Mouse (Mus musculus) neural tube, embryonic 14.5 days (tissue): ENCODE measurements around the gene Enpp1. TPM values are rescaled to one million over a fixed set of nuclear protein-coding genes. Genes with fewer than 3 reads are reported as not detected.
A peak's percentile ranks its signal among the peaks of the same experiment; 100 is the strongest.

Source experiments
- ATAC-seq: fragments of 200-750 bp; cut with Nextera tagmentation; 2 replicates; pipeline ENCODE4 v1.8.0; 2017; ENCODE audit warnings: low read depth, mild to moderate bottlenecking, moderate TSS enrichment, moderate library complexity
- H3K27ac ChIP-seq: fragments of 300-500 bp; sonication (generic); 2 replicates; pipeline ENCODE4 v1.5.1; 2014; ENCODE audit warnings: low read depth, mild to moderate bottlenecking, control low read depth, low read length, moderate library complexity, mixed read lengths
- H3K27me3 ChIP-seq: fragments of 300-500 bp; sonication (generic); 2 replicates; pipeline ENCODE4 v1.6.1; 2014; ENCODE audit warnings: low read length; ENCODE audit not compliant: control insufficient read depth, insufficient read depth
- H3K36me3 ChIP-seq: fragments of 300-500 bp; sonication (generic); 2 replicates; pipeline ENCODE4 v1.6.1; 2014; ENCODE audit warnings: low read length, mixed read lengths; ENCODE audit not compliant: control insufficient read depth, insufficient read depth
- H3K4me1 ChIP-seq: fragments of 300-500 bp; sonication (generic); 2 replicates; pipeline ENCODE4 v1.6.1; 2014; ENCODE audit warnings: low read length; ENCODE audit not compliant: control insufficient read depth, insufficient read depth
- H3K4me2 ChIP-seq: fragments of 300-500 bp; sonication (generic); 2 replicates; pipeline ENCODE4 v1.6.1; 2014; ENCODE audit warnings: mild to moderate bottlenecking, low read depth, low read length, control low read depth
- H3K4me3 ChIP-seq: fragments of 300-500 bp; sonication (generic); 2 replicates; pipeline ENCODE4 v1.5.1; 2014; ENCODE audit warnings: low read depth, low read length, control low read depth, mixed read lengths
- H3K9ac ChIP-seq: fragments of 300-500 bp; sonication (generic); replicated peaks from 2 replicates; pipeline ENCODE4 v1.6.1; 2014; ENCODE audit warnings: low read depth, mild to moderate bottlenecking, control low read depth, low read length, mixed read lengths
- H3K9me3 ChIP-seq: fragments of 300-500 bp; sonication (generic); 2 replicates; pipeline ENCODE4 v1.6.1; 2016; ENCODE audit warnings: low read length; ENCODE audit not compliant: control insufficient read depth
- WGBS: fragments of 180-500 bp; shearing (Covaris S2); extraction: QIAGEN DNeasy Blood & Tissue Kit; methylation state at CpG from one replicate; pipeline ENCODE4 v1.1.7; 2014; 5-methylcytosine and 5-hydroxymethylcytosine counted together
- polyA plus RNA-seq: library from polyadenylated mRNA; unstranded; fragments of >200 nt; fragmentation: Nextera tagmentation; extraction: Ambion mirVana; gene quantifications from 2 replicates; pipeline ENCODE4 v1.2.1, GENCODE M21; 2014

Gene Enpp1
- polyA plus RNA-seq, 1 experiment from 2014 or later: 0.52 TPM

DNA sequence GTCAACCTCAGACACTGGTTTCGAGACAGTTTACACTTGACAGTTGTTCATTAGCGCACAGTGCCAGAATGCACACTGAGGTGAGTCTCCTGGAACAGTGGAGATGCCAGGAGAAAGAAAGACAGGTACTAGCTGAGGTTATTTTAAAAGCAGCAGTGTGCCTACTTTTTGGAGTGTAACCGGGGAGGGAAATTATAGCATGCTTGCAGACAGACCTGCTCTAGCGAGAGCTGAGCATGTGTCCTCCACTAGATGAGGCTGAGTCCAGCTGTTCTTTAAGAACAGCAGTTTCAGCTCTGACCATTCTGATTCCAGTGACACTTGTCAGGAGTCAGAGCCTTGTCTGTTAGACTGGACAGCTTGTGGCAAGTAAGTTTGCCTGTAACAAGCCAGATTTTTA lies 114.2 kb downstream of the Enpp1 start:
- no peak overlapping the region for H3K4me3 ChIP-seq
- peaks cover 5% of the 10 kb centered on the region; the same call in 1 of the 2 replicates for H3K4me1 ChIP-seq
- H3K27ac ChIP-seq: no peak overlapping the region
- no peaks in the 10 kb centered on the region for H3K27me3 ChIP-seq
- no peaks in the 10 kb centered on the region for H3K9me3 ChIP-seq
- no peak for ATAC-seq
- H3K9ac ChIP-seq: no peak overlapping the region
- no peak overlapping the region for H3K4me2 ChIP-seq
- no peaks in the 10 kb centered on the region for H3K36me3 ChIP-seq
- 86% methylated on average over 4 of the region's 4 CpGs for WGBS

DNA sequence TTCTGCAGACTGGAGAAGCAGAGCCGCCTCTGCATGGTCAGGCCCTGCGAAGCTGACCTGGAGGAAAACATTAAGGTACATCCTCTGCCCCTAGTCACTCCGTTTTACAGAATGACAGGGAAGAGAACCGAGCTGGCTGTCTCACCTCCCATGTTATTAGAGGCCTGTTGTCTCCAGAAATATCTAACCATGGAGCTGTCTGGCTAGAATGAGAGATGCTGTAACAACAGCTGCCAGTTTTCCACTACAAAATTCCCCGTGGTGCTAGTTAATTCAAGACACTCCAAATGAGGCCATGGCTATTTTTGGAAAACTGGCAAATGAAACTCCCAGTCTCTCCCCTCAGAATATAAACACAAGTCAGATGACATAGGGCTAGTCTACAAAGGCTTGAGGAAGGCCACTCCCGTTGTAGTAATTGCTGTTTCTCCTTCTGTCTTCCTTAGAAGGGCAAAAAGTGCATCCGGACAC lies 115.1 kb downstream of the Enpp1 start:
- peak overlapping the region; percentile 4; the same call in 1 of the 2 replicates for H3K4me2 ChIP-seq
- H3K27ac ChIP-seq: no peak overlapping the region
- H3K27me3 ChIP-seq: no peaks in the 10 kb centered on the region
- no peaks in the 10 kb centered on the region for H3K9me3 ChIP-seq
- H3K36me3 ChIP-seq: no peaks in the 10 kb centered on the region
- no peak overlapping the region for H3K9ac ChIP-seq
- peaks cover 5% of the 10 kb centered on the region; the same call in 1 of the 2 replicates for H3K4me1 ChIP-seq
- no peak overlapping the region for H3K4me3 ChIP-seq
- WGBS: 68% methylated on average over 7 of the region's 7 CpGs
- no peak for ATAC-seq

DNA sequence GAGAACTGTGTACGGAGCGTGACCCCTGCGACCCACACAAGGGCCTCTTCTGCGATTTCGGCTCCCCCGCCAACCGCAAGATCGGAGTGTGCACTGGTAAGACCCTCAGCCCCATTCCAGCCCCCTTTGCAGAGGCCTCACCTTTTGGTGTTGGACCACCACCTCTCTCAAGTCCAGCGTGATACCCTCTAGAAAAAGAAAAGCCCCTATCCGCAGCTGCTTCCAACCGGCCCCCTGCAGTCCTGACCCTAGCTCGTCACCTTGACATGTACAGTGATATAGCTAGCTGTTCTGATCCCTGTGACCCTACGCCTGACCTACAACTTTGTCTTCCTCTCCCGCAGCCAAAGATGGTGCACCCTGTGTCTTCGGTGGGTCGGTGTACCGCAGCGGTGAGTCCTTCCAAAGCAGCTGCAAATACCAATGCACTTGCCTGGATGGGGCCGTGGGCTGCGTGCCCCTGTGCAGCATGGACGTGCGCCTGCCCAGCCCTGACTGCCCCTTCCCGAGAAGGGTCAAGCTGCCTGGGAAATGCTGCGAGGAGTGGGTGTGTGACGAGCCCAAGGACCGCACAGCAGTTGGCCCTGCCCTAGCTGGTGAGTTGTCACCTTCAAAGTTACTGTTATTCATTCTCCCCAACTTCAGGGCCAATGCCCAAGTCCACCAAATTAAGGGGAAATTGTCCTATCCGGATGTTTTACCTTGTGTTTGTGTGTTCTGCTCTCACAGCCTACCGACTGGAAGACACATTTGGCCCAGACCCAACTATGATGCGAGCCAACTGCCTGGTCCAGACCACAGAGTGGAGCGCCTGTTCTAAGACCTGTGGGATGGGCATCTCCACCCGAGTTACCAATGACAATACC lies 115.7 kb downstream of the Enpp1 start:
- H3K27me3 ChIP-seq: no peaks in the 10 kb centered on the region
- peaks cover 5% of the 10 kb centered on the region; the same call in 1 of the 2 replicates for H3K4me1 ChIP-seq
- 15% methylated on average over 31 of the region's 31 CpGs for WGBS
- H3K9ac ChIP-seq: peak overlapping the region; percentile 76
- peak; percentile 28 for ATAC-seq
- H3K4me3 ChIP-seq: peak overlapping the region; percentile 68
- H3K36me3 ChIP-seq: no peaks in the 10 kb centered on the region
- H3K4me2 ChIP-seq: peak overlapping the region; percentile 75
- no peak overlapping the region for H3K27ac ChIP-seq
- no peaks in the 10 kb centered on the region for H3K9me3 ChIP-seq

DNA sequence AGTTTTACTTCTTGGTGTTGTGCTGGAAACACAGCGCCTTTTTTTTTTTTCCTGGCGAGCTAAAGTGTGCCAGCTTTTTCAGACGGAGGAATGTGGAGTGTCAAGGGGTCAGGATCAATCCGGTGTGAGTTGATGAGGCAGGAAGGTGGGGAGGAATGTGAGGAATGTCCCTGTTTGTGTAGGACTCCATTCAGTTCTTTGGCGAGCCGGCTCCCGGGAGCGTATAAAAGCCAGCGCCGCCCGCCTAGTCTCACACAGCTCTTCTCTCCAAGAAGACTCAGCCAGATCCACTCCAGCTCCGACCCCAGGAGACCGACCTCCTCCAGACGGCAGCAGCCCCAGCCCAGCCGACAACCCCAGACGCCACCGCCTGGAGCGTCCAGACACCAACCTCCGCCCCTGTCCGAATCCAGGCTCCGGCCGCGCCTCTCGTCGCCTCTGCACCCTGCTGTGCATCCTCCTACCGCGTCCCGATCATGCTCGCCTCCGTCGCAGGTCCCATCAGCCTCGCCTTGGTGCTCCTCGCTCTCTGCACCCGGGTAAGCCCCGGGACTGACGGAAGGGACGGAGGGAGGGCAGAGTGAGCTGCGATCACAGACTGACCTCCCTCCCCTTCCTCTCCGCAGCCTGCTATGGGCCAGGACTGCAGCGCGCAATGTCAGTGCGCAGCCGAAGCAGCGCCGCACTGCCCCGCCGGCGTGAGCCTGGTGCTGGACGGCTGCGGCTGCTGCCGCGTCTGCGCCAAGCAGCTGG lies 116.5 kb downstream of the Enpp1 start, which contains the start of gene Ccn2:
Gene Ccn2 (plus strand): TSS at position 193 of the 753 bp plus-strand sequence.
- Histone ChIP-seq H3K36me3 (no peaks in the 10 kb centered on the region), H3K27me3 (no peaks in the 10 kb centered on the region), H3K4me2 (peak within 1 kb of the TSS; percentile 75), H3K9me3 (no peaks in the 10 kb centered on the region), H3K4me3 (peak within 1 kb of the TSS; percentile 68), H3K9ac (peak within 1 kb of the TSS; percentile 76), H3K4me1 (peaks cover 5% of the 10 kb centered on the region; the same call in 1 of the 2 replicates), H3K27ac (peak within 1 kb of the TSS; percentile 48; the same call in 1 of the 2 replicates)
- under 1% methylated on average over 53 of the region's 53 CpGs for WGBS
- ATAC-seq: peak; percentile 94

DNA sequence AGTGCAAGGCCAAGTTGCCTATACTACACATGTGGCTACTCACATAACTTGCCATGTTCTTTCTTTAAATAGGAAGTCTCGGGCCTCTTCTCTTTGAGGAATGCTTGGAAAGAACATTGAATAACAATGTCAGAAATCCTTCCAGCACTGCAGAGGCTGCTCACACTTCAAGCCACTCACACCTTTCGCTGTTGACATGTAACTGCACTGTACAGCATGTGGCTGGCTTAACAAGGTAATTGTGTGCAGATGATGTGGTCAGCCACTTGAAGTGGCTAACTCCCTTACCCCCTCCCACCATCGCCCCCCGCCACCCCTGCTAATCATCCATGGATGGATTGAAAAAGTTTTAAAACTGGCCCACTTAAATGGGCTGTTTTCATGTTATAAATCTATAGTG lies 118.4 kb downstream of the Enpp1 start:
- Histone ChIP-seq H3K27me3 (no peaks in the 10 kb centered on the region), H3K4me3 (no peak overlapping the region), H3K9me3 (no peaks in the 10 kb centered on the region), H3K9ac (no peak overlapping the region), H3K27ac (no peak overlapping the region), H3K36me3 (no peaks in the 10 kb centered on the region), H3K4me2 (no peak overlapping the region), H3K4me1 (peaks cover 5% of the 10 kb centered on the region; the same call in 1 of the 2 replicates)
- 85% methylated on average over 4 of the region's 4 CpGs for WGBS
- no peak for ATAC-seq

DNA sequence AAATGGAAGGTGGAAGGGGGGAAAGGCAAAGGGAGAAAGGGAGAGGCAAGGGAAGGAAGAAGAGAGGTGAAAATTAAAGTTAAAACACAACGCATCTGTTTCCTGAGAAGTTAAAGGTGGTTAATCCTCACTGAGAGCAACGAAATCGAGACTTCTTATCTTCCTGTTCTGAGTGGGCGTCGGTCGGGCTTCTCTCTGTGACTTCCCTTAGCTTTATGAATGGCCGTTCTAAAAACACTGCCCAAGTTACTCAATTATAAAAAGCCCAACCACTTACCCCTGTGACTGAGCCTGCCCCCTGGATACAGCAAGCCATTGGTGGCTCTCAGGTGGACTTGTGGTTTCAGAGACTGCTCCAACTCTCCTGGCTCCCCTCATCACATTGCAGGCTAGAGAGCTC lies 119.0 kb downstream of the Enpp1 start:
- no peak for ATAC-seq
- Histone ChIP-seq H3K27me3 (no peaks in the 10 kb centered on the region), H3K4me1 (peaks cover 5% of the 10 kb centered on the region; the same call in 1 of the 2 replicates), H3K4me2 (no peak overlapping the region), H3K9ac (no peak overlapping the region), H3K27ac (no peak overlapping the region), H3K4me3 (no peak overlapping the region), H3K9me3 (no peaks in the 10 kb centered on the region), H3K36me3 (no peaks in the 10 kb centered on the region)
- 84% methylated on average over 7 of the region's 7 CpGs for WGBS

DNA sequence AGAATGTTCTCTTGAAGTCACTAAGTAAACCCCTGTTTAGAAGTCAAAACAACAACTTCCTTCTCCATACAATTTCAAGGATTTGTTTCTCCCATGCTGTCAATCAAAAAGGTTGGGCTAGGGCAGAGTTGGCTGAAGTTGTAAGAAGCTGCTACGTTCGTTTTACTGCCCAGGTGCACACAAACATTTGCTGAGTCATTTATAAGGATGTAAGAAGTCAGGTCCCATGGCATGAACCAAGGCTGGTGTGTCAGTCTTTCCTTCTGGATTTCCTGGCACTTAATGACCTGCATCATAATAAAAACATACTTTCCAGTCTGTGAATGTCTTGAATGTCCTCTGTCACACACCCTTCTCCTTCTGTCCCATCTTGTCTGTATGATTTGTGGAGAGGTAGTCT lies 119.6 kb downstream of the Enpp1 start:
- H3K4me2 ChIP-seq: no peak overlapping the region
- peaks cover 5% of the 10 kb centered on the region; the same call in 1 of the 2 replicates for H3K4me1 ChIP-seq
- no peak overlapping the region for H3K4me3 ChIP-seq
- H3K36me3 ChIP-seq: no peaks in the 10 kb centered on the region
- no peak overlapping the region for H3K27ac ChIP-seq
- H3K9me3 ChIP-seq: no peaks in the 10 kb centered on the region
- no peak overlapping the region for H3K9ac ChIP-seq
- H3K27me3 ChIP-seq: no peaks in the 10 kb centered on the region
- ATAC-seq: no peak
- WGBS: 80% methylated on average over 2 of the region's 2 CpGs

DNA sequence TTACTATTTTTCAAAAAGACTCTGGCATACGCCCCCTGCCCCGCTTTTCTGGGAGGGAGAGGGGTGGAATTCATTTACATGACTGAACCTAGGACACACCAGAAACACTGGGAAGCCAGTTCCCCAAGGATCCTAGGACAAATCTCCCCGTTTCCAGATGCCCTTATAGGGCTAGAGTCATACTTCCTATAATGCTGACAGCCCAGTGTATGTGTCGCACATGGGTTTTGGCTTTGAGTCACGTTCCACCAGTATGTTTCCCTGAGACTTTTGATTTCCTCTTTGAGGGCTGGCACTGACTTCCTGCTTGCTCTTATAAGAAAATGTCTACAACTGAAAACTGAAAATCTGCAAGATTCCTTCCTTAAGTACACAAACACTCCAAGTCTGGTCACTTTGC lies 120.2 kb downstream of the Enpp1 start:
- no peak for ATAC-seq
- no peak overlapping the region for H3K9ac ChIP-seq
- no peaks in the 10 kb centered on the region for H3K36me3 ChIP-seq
- H3K4me1 ChIP-seq: peaks cover 5% of the 10 kb centered on the region; the same call in 1 of the 2 replicates
- 75% methylated on average over 5 of the region's 5 CpGs for WGBS
- no peaks in the 10 kb centered on the region for H3K27me3 ChIP-seq
- H3K9me3 ChIP-seq: no peaks in the 10 kb centered on the region
- no peak overlapping the region for H3K4me2 ChIP-seq
- no peak overlapping the region for H3K4me3 ChIP-seq
- H3K27ac ChIP-seq: no peak overlapping the region
